Mouse (Mus musculus): ENCODE results near the gene Usp21. TPM values are rescaled to one million over a fixed set of nuclear protein-coding genes. Genes with fewer than 3 reads are reported as not detected.

The Usp21 gene
- total and polyA plus RNA-seq, 2 experiments from 2014 or later = 58.7 to 71.7 TPM

- H3K27me3 ChIP-seq (ENCODE audit: insufficient read depth, low read length) = no peaks in the 10 kb centered on the region
- WGBS = 7% methylated on average over 13 of the region's 13 CpGs
- H3K36me3 ChIP-seq (ENCODE audit: insufficient read depth, low read length) = no peaks in the 10 kb centered on the region
- H3K4me3 ChIP-seq (ENCODE audit: low read length) = peak overlapping the region; percentile 20; the same call in 1 of the 2 replicates
- H3K9ac ChIP-seq (replicated peaks; ENCODE audit: low read length) = peak overlapping the region; percentile 24; the same call in 1 of the 2 replicates
- peak; percentile 32 for DNase-seq (ENCODE audit: low spot score)
- TF ChIP-seq CTCF (IDR thresholded peaks at IDR 0.05; ENCODE audit: low read depth) = no peak
- peak overlapping the region; percentile 58 for H3K4me2 ChIP-seq (ENCODE audit: low read depth, low read length)
- no peaks in the 10 kb centered on the region for H3K9me3 ChIP-seq (ENCODE audit: low read length)
- ATAC-seq = no peak
- H3K27ac ChIP-seq = peak overlapping the region; percentile 64; the same call in 1 of the 2 replicates
- peaks cover 24% of the 10 kb centered on the region for H3K4me1 ChIP-seq (ENCODE audit: insufficient read depth, low read length)
Measured at GRCm38 (mm10) chr1:171251594-171252324, 36.0 kb downstream of the Usp21 start.

GRCm38 (mm10) chr1:171250680-171251593 is 36.9 kb downstream of the Usp21 start, which contains the start of gene Ndufs2:
Gene Ndufs2, minus strand, starts transcription at chr1:171251388.
- H3K9me3 ChIP-seq (ENCODE audit: low read length) = no peaks in the 10 kb centered on the region
- peak; percentile 67 for DNase-seq (ENCODE audit: low spot score)
- no peak for TF ChIP-seq CTCF (IDR thresholded peaks at IDR 0.05; ENCODE audit: low read depth)
- H3K27ac ChIP-seq = peak within 1 kb of the TSS; percentile 64
- peak within 1 kb of the TSS; percentile 24; the same call in 1 of the 2 replicates for H3K9ac ChIP-seq (replicated peaks; ENCODE audit: low read length)
- 11% methylated on average over 25 of the region's 26 CpGs for WGBS
- peak; percentile 13; the same call in 1 of the 2 replicates for ATAC-seq
- H3K36me3 ChIP-seq (ENCODE audit: insufficient read depth, low read length) = no peaks in the 10 kb centered on the region
- no peaks in the 10 kb centered on the region for H3K27me3 ChIP-seq (ENCODE audit: insufficient read depth, low read length)
- H3K4me3 ChIP-seq (ENCODE audit: low read length) = peak within 1 kb of the TSS; percentile 20
- H3K4me1 ChIP-seq (ENCODE audit: insufficient read depth, low read length) = peaks cover 29% of the 10 kb centered on the region
- peak within 1 kb of the TSS; percentile 58 for H3K4me2 ChIP-seq (ENCODE audit: low read depth, low read length)

DNA sequence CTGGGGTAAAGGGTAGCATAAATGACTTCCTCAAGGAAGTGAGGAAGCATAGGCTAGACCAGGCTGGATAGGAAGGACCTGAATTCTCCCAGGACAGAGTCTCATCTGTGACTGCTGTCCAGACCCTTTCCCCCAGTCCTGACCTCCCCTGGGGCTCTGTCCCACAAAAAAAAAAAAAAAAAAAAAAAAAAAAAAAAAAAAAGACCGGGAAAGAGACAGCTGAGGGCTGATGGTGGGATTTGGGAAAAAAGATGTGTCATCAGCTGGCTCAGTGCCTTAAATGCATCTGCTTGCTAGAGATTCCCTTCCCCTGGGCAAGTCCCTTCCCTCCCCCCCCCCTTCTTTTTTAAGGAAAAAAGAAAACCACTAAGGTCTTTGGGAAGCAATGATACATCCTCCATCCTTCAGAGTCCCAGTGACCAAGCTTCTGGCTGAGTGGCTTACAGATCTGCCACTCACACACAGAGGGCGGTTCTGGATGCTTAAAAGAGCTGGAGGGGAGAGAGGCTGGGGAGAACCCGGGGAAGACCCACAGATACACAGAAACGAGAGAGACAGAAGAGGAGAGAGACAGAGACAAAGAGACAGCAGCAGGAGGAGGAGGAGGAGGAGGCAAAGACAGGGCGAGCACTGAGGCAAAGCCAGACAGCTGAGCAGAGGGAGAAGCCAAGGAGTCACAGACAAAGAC is 37.7 kb downstream of the Usp21 start, which contains the start of gene Adamts4:
Gene Adamts4, plus strand, starts transcription at position 509 of the 688 bp plus-strand sequence.
- peak within 1 kb of the TSS; percentile 64 for H3K27ac ChIP-seq
- peaks cover 29% of the 10 kb centered on the region for H3K4me1 ChIP-seq (ENCODE audit: insufficient read depth, low read length)
- H3K4me2 ChIP-seq (ENCODE audit: low read depth, low read length) = peak within 1 kb of the TSS; percentile 58
- ATAC-seq (no peak), DNase-seq (ENCODE audit: low spot score) (peak; percentile 68)
- H3K4me3 ChIP-seq (ENCODE audit: low read length) = peak within 1 kb of the TSS; percentile 20
- no peaks in the 10 kb centered on the region for H3K27me3 ChIP-seq (ENCODE audit: insufficient read depth, low read length)
- no peak for TF ChIP-seq CTCF (IDR thresholded peaks at IDR 0.05; ENCODE audit: low read depth)
- H3K36me3 ChIP-seq (ENCODE audit: insufficient read depth, low read length) = no peaks in the 10 kb centered on the region
- no peaks in the 10 kb centered on the region for H3K9me3 ChIP-seq (ENCODE audit: low read length)
- peak within 1 kb of the TSS; percentile 24; the same call in 1 of the 2 replicates for H3K9ac ChIP-seq (replicated peaks; ENCODE audit: low read length)
- 7% methylated on average over 5 of the region's 5 CpGs for WGBS

DNA sequence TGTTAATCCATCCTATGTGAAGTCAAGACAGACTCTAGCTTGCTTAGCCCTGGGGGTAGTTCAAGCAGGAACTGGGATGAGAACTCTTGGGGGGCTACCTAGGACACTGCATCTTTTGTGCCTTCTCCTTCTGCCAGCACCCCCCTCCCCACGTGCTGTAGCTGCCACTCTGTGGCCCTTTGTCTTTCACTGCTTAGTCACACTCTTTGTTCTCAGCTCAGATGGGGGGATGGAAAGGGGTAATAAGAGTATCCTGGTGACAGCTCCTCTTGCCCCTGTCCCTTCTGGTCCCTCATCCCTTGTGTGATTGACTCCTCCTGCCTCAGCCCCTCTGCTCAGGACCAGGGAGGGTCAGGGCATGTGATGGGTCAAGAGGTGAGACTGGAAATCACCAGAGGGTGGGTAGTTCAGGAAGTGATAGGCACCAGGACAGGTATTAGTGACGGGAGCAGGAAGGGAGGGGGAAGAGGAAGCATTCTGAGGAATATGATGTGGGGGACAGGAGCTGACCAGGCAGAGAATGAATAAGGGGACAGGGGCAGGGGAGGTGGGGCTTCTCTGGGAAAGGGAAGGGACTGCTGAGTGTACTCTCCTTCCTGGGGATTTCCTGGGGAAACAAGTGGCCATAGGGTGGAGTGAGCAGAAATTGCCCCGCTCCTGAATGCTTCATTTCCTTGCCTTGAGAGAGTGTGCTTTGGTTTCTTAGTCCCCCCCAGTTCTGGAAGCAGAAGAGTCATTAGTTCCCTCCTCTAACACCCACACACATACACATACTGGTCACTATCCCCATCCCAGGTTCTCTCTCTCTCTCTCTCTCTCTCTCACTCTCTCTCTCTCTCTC is 39.2 kb downstream of the Usp21 start:
- peaks cover 29% of the 10 kb centered on the region for H3K4me1 ChIP-seq (ENCODE audit: insufficient read depth, low read length)
- DNase-seq (ENCODE audit: low spot score) (no peak), ATAC-seq (no peak)
- H3K27me3 ChIP-seq (ENCODE audit: insufficient read depth, low read length) = no peaks in the 10 kb centered on the region
- no peak for TF ChIP-seq CTCF (IDR thresholded peaks at IDR 0.05; ENCODE audit: low read depth)
- no peak overlapping the region for H3K9ac ChIP-seq (replicated peaks; ENCODE audit: low read length)
- H3K27ac ChIP-seq = peak overlapping the region; percentile 82; the same call in 1 of the 2 replicates
- H3K4me2 ChIP-seq (ENCODE audit: low read depth, low read length) = no peak overlapping the region
- no peak overlapping the region for H3K4me3 ChIP-seq (ENCODE audit: low read length)
- WGBS = 32% methylated on average over 3 of the region's 3 CpGs
- no peaks in the 10 kb centered on the region for H3K36me3 ChIP-seq (ENCODE audit: insufficient read depth, low read length)
- H3K9me3 ChIP-seq (ENCODE audit: low read length) = no peaks in the 10 kb centered on the region

DNA sequence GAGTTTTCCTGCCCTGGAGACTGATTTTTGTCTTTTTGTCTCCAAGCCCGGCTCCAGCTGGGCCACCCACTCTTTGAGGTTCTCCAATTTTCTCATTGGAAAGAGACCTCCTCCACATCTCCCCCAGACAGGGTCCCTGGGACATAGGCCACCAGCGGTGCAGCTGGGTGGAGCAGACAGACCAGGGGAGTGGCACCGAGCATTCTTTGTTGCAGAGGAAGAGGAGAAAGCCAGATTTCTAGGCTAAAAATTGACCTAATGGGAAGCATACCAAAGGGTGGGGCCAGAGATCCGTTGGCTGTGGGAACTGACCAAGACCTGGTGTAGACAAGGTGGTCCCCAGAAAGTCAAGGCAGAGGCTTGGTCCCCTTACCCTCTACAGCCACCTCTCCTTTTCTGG is 39.9 kb downstream of the Usp21 start:
- no peaks in the 10 kb centered on the region for H3K36me3 ChIP-seq (ENCODE audit: insufficient read depth, low read length)
- H3K27ac ChIP-seq = peak overlapping the region; percentile 82
- no peak for TF ChIP-seq CTCF (IDR thresholded peaks at IDR 0.05; ENCODE audit: low read depth)
- ATAC-seq (no peak), DNase-seq (ENCODE audit: low spot score) (no peak)
- no peaks in the 10 kb centered on the region for H3K27me3 ChIP-seq (ENCODE audit: insufficient read depth, low read length)
- H3K4me1 ChIP-seq (ENCODE audit: insufficient read depth, low read length) = peaks cover 29% of the 10 kb centered on the region
- no peak overlapping the region for H3K4me3 ChIP-seq (ENCODE audit: low read length)
- H3K9me3 ChIP-seq (ENCODE audit: low read length) = no peaks in the 10 kb centered on the region
- WGBS = 26% methylated on average over 4 of the region's 4 CpGs
- peak overlapping the region; percentile 89 for H3K4me2 ChIP-seq (ENCODE audit: low read depth, low read length)
- no peak overlapping the region for H3K9ac ChIP-seq (replicated peaks; ENCODE audit: low read length)
